Mouse (Mus musculus) hindbrain, embryonic 16.5 days (tissue): Measurements from ENCODE around the gene Nell1. TPM values are rescaled to one million over a fixed set of nuclear protein-coding genes. Genes with fewer than 3 reads are reported as not detected.

Source experiments
- ATAC-seq: fragments of 200-750 bp; cut with Nextera tagmentation; 2 replicates; pipeline ENCODE4 v1.8.0; 2017; ENCODE audit warnings: moderate TSS enrichment, moderate library complexity
- H3K27ac ChIP-seq: fragments of 300-500 bp; sonication (generic); 2 replicates; pipeline ENCODE4 v1.5.1; 2014; ENCODE audit warnings: low read depth, mild to moderate bottlenecking, control low read depth, low read length, moderate library complexity
- H3K27me3 ChIP-seq: fragments of 300-500 bp; sonication (generic); replicated peaks from 2 replicates; pipeline ENCODE4 v1.6.1; 2014; ENCODE audit warnings: low read length; ENCODE audit not compliant: control insufficient read depth, insufficient read depth
- H3K36me3 ChIP-seq: fragments of 300-500 bp; sonication (generic); 2 replicates; pipeline ENCODE4 v1.6.1; 2014; ENCODE audit warnings: mild to moderate bottlenecking, low read length, moderate library complexity, mixed read lengths; ENCODE audit not compliant: control insufficient read depth, insufficient read depth
- H3K4me1 ChIP-seq: fragments of 300-500 bp; sonication (generic); 2 replicates; pipeline ENCODE4 v1.6.1; 2014; ENCODE audit warnings: low read depth, low read length; ENCODE audit not compliant: control insufficient read depth, insufficient read depth
- H3K4me2 ChIP-seq: fragments of 300-500 bp; sonication (generic); 2 replicates; pipeline ENCODE4 v1.6.1; 2014; ENCODE audit warnings: mild to moderate bottlenecking, low read length, control low read depth, moderate library complexity
- H3K4me3 ChIP-seq: fragments of 300-500 bp; sonication (generic); 2 replicates; pipeline ENCODE4 v1.5.1; 2014; ENCODE audit warnings: mild to moderate bottlenecking, low read length, control low read depth, moderate library complexity
- H3K9ac ChIP-seq: fragments of 300-500 bp; sonication (generic); 2 replicates; pipeline ENCODE4 v1.6.1; 2014; ENCODE audit warnings: low read depth, mild to moderate bottlenecking, control low read depth, low read length, moderate library complexity
- H3K9me3 ChIP-seq: fragments of 300-500 bp; sonication (generic); 2 replicates; pipeline ENCODE4 v1.6.1; 2014; ENCODE audit warnings: mild to moderate bottlenecking, low read length, moderate library complexity; ENCODE audit not compliant: control insufficient read depth
- WGBS: fragments of 180-500 bp; shearing (Covaris S2); extraction: QIAGEN DNeasy Blood & Tissue Kit; methylation state at CpG from one replicate; pipeline ENCODE4 v1.1.7; 2014; 5-methylcytosine and 5-hydroxymethylcytosine counted together
- polyA plus RNA-seq: library from polyadenylated mRNA; unstranded; fragments of >200 nt; fragmentation: Nextera tagmentation; extraction: Ambion mirVana; gene quantifications from 2 replicates; pipeline ENCODE4 v1.2.1, GENCODE M21; 2015

Gene Nell1
- polyA plus RNA-seq, 1 experiment from 2014 or later: 38.2 TPM

- Histone ChIP-seq H3K9ac (no peak overlapping the region), H3K4me1 (no peaks in the 10 kb centered on the region), H3K4me3 (no peak overlapping the region), H3K9me3 (no peaks in the 10 kb centered on the region), H3K27ac (no peak overlapping the region), H3K4me2 (no peak overlapping the region), H3K27me3 (no peaks in the 10 kb centered on the region; the same call in 1 of the 2 replicates), H3K36me3 (no peaks in the 10 kb centered on the region)
- no peak for ATAC-seq
- WGBS: 59% methylated on average over 2 of the region's 2 CpGs
Observed at GRCm38 (mm10) chr7:50614101-50614500, 639.4 kb downstream of the Nell1 start.

DNA sequence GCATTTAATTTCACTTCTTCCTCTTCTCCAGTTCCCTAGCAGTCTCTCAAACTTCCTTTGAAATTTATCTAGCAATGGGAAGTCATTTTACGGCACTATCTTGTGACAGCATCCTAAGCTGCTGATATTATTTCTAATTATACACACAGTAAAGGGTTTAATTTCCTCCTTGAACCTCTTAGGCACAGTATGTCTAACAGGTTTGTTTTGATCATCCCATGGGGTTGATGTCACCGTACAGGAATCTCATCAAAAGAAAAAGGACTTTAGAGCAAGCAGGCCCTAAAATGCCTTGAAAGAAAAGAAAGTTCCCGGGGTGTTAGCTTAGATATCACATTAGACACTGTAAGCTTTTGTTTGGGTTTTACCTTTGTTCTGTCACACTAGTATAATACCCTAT, 654.5 kb downstream of the Nell1 start:
- Histone ChIP-seq H3K9me3 (no peaks in the 10 kb centered on the region), H3K27me3 (no peaks in the 10 kb centered on the region)
- WGBS: 64% methylated on average over 3 of the region's 3 CpGs

GRCm38 (mm10) chr7:50633147-50633546, 658.5 kb downstream of the Nell1 start:
- no peak for ATAC-seq
- 61% methylated on average over 2 of the region's 2 CpGs for WGBS

More for the DNA sequence above, 654.5 kb downstream of the Nell1 start:
- H3K4me1 ChIP-seq: no peaks in the 10 kb centered on the region
- no peak overlapping the region for H3K4me2 ChIP-seq
- H3K4me3 ChIP-seq: no peak overlapping the region
- H3K36me3 ChIP-seq: no peaks in the 10 kb centered on the region
- no peak overlapping the region for H3K27ac ChIP-seq
- ATAC-seq: no peak
- no peak overlapping the region for H3K9ac ChIP-seq

DNA sequence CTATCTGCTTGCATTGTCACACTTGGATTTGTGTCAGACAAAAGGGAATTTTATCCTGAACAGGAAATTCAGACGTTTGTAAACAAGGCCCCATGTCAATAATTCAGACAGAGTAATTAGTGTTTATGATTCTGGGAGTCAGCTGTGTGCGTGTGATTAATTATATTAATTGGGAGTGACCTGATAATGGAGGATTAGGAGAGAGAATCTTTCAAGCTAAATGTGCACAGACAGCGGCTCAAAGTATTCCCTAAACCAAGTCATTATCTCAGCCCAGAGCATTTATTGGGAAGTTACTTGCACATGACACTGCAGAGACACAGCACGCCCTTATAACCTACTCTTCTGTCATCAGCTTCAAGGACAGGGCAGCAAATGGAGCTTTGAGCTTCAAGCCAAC, 697.6 kb downstream of the Nell1 start:
- H3K27ac ChIP-seq: no peak overlapping the region
- 51% methylated on average over 4 of the region's 4 CpGs for whole genome bisulfite sequencing
- H3K4me3 ChIP-seq: no peak overlapping the region
- no peak for ATAC-seq
- no peak overlapping the region for H3K4me2 ChIP-seq
- no peaks in the 10 kb centered on the region for H3K27me3 ChIP-seq
- no peaks in the 10 kb centered on the region for H3K4me1 ChIP-seq
- no peaks in the 10 kb centered on the region for H3K36me3 ChIP-seq
- no peak overlapping the region for H3K9ac ChIP-seq
- no peaks in the 10 kb centered on the region for H3K9me3 ChIP-seq

More at GRCm38 (mm10) chr7:50633147-50633546, 658.5 kb downstream of the Nell1 start:
- Histone ChIP-seq H3K4me1 (no peaks in the 10 kb centered on the region), H3K27ac (no peak overlapping the region), H3K9me3 (no peaks in the 10 kb centered on the region), H3K36me3 (no peaks in the 10 kb centered on the region), H3K9ac (no peak overlapping the region), H3K4me2 (no peak overlapping the region), H3K4me3 (no peak overlapping the region), H3K27me3 (no peaks in the 10 kb centered on the region)

DNA sequence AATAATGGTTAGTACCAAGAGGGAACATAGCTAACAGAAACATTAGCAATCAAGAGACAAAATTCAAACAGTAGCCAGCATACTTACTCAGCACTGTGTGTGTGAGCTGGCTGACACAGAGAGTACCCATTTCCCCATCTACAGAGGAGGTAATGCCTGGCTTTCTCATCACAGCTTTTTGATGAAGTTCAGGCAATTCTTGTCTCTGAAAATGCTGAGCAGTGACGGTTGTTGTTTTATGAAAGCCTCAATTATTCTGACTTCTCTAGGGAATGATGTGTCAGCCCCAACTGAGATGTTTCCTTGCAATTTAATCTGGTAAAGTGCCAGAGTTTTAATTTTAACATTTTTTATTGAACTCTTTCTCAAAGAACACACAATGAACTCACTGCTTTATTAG, 700.8 kb downstream of the Nell1 start:
- 64% methylated on average over 1 of the region's 1 CpGs for WGBS
- no peak overlapping the region for H3K9ac ChIP-seq
- no peak for ATAC-seq
- H3K4me1 ChIP-seq: no peaks in the 10 kb centered on the region
- H3K27ac ChIP-seq: no peak overlapping the region
- H3K4me2 ChIP-seq: no peak overlapping the region
- no peaks in the 10 kb centered on the region for H3K36me3 ChIP-seq
- H3K27me3 ChIP-seq: no peaks in the 10 kb centered on the region
- H3K4me3 ChIP-seq: no peak overlapping the region
- H3K9me3 ChIP-seq: no peaks in the 10 kb centered on the region

DNA sequence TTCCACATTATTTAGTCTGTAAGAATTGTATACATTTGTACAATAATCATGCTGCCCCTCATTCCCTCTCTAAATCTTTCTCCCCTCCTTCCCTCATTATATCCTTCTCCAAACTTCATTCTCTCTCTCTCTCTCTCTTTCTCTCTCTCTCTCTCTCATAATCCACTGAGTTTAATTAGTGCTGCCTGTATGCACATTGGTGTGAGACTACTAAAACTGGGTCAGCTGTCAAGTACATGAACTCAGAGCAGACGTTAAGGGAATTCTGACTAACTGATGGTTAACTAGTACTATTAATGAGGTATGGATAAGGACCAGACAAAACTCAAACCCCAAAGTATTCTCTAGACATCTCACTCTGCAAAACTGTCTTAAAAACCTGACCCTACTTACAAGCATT, 702.8 kb downstream of the Nell1 start:
- no peaks in the 10 kb centered on the region for H3K27me3 ChIP-seq
- H3K4me1 ChIP-seq: no peaks in the 10 kb centered on the region
- H3K27ac ChIP-seq: no peak overlapping the region
- H3K9me3 ChIP-seq: no peaks in the 10 kb centered on the region
- H3K4me3 ChIP-seq: no peak overlapping the region
- no peak overlapping the region for H3K4me2 ChIP-seq
- 63% methylated on average over 1 of the region's 1 CpGs for WGBS
- H3K36me3 ChIP-seq: no peaks in the 10 kb centered on the region
- H3K9ac ChIP-seq: no peak overlapping the region
- ATAC-seq: no peak

- no peak overlapping the region for H3K4me3 ChIP-seq
- ATAC-seq: no peak
- 79% methylated on average over 4 of the region's 5 CpGs for WGBS
Observed at GRCm38 (mm10) chr7:50686337-50686736, 711.7 kb downstream of the Nell1 start.

DNA sequence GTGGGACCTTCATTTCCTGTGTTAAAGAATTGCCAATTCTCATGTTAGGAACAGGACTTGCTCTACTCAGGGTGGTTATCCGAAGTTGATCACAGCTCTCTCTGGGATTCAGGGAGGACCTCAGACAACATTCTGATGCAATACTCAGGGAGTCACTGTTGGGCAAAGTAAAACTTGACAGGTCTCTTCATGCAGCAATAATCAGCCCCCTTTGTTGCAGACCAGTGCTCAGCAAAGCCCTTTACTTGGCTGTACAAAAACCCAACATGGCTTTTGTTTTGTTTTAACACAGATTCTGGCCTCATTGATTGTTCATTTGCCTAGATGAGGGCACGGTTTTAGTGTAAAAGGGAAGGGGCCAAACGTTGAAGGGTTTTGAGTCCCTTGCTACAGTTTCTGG, 750.5 kb downstream of the Nell1 start:
- Histone ChIP-seq H3K27me3 (no peaks in the 10 kb centered on the region), H3K9ac (no peak overlapping the region), H3K36me3 (no peaks in the 10 kb centered on the region), H3K4me1 (no peaks in the 10 kb centered on the region), H3K27ac (no peak overlapping the region), H3K9me3 (no peaks in the 10 kb centered on the region), H3K4me2 (no peak overlapping the region), H3K4me3 (no peak overlapping the region)
- 33% methylated on average over 3 of the region's 3 CpGs for WGBS
- no peak for ATAC-seq

More at GRCm38 (mm10) chr7:50686337-50686736, 711.7 kb downstream of the Nell1 start:
- H3K4me1 ChIP-seq: no peaks in the 10 kb centered on the region
- H3K27ac ChIP-seq: no peak overlapping the region
- H3K27me3 ChIP-seq: no peaks in the 10 kb centered on the region
- no peaks in the 10 kb centered on the region for H3K9me3 ChIP-seq
- no peaks in the 10 kb centered on the region for H3K36me3 ChIP-seq
- H3K4me2 ChIP-seq: no peak overlapping the region
- H3K9ac ChIP-seq: no peak overlapping the region

- no peak overlapping the region for H3K4me3 ChIP-seq
- no peak for ATAC-seq
- no peaks in the 10 kb centered on the region for H3K36me3 ChIP-seq
- no peak overlapping the region for H3K27ac ChIP-seq
- H3K27me3 ChIP-seq: no peaks in the 10 kb centered on the region
- H3K9ac ChIP-seq: no peak overlapping the region
- no peak overlapping the region for H3K4me2 ChIP-seq
- WGBS: 63% methylated on average over 4 of the region's 4 CpGs
- H3K4me1 ChIP-seq: no peaks in the 10 kb centered on the region
- H3K9me3 ChIP-seq: no peaks in the 10 kb centered on the region
Observed at GRCm38 (mm10) chr7:50730951-50731350, 756.3 kb downstream of the Nell1 start.

GRCm38 (mm10) chr7:50755516-50755915, 780.9 kb downstream of the Nell1 start:
- Histone ChIP-seq H3K4me3 (no peak overlapping the region), H3K4me2 (no peak overlapping the region), H3K4me1 (no peaks in the 10 kb centered on the region), H3K27ac (no peak overlapping the region), H3K27me3 (no peaks in the 10 kb centered on the region), H3K9ac (no peak overlapping the region), H3K9me3 (no peaks in the 10 kb centered on the region), H3K36me3 (no peaks in the 10 kb centered on the region)
- no peak for ATAC-seq
- 92% methylated on average over 3 of the region's 3 CpGs for WGBS
